Mouse (Mus musculus): ENCODE measurements around the gene Cat. TPM values are rescaled to one million over a fixed set of nuclear protein-coding genes. Genes with fewer than 3 reads are reported as not detected.
A peak's percentile ranks its signal among the peaks of the same experiment; 100 is the strongest.

Gene Cat
- polyA plus RNA-seq, 1 experiment from 2014 or later: 73.1 TPM

- 95% methylated on average over 7 of the region's 7 CpGs for WGBS
- Histone ChIP-seq H3K27ac (no peak overlapping the region), H3K4me3 (no peak overlapping the region), H3K27me3 (no peaks in the 10 kb centered on the region), H3K4me2 (no peak overlapping the region), H3K36me3 (peaks cover 57% of the 10 kb centered on the region), H3K9ac (no peak overlapping the region), H3K9me3 (no peaks in the 10 kb centered on the region), H3K4me1 (no peaks in the 10 kb centered on the region)
- ATAC-seq (ENCODE audit: insufficient number of reproducible peaks, low FRiP score, low TSS enrichment, low read depth): no peak
Measured at GRCm38 (mm10) chr2:103455748-103456147, 29.2 kb downstream of the Cat start.

DNA sequence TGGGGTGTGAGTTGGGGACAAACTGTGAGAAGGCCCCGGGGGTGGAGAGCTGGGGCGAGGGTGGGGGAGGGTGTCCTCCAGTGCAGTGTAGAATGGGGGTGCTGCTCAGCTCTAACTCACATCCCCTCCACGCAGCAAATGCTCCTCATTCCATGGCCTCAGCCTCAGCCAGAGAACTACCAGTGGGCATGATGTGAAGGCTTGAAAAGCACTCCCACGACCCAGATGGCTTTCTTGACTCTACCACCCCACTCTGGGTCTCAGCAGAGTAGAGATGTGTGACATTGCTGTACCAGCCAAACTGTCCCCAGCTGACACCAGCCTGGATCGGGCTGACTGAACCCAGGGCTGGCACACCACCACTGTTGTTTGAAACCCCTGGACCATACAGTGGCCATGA lies 32.4 kb downstream of the Cat start:
- Histone ChIP-seq H3K9me3 (no peaks in the 10 kb centered on the region), H3K9ac (no peak overlapping the region), H3K27me3 (no peaks in the 10 kb centered on the region), H3K27ac (no peak overlapping the region), H3K4me1 (no peaks in the 10 kb centered on the region), H3K36me3 (peaks cover 36% of the 10 kb centered on the region), H3K4me2 (no peak overlapping the region), H3K4me3 (no peak overlapping the region)
- ATAC-seq (ENCODE audit: insufficient number of reproducible peaks, low FRiP score, low TSS enrichment, low read depth): no peak
- WGBS: 82% methylated on average over 5 of the region's 5 CpGs

GRCm38 (mm10) chr2:103450267-103450666 lies 34.7 kb downstream of the Cat start:
- H3K9ac ChIP-seq: no peak overlapping the region
- H3K36me3 ChIP-seq: peaks cover 24% of the 10 kb centered on the region
- no peak overlapping the region for H3K4me3 ChIP-seq
- no peak overlapping the region for H3K4me2 ChIP-seq
- H3K9me3 ChIP-seq: no peaks in the 10 kb centered on the region
- 81% methylated on average over 8 of the region's 8 CpGs for WGBS
- ATAC-seq (ENCODE audit: insufficient number of reproducible peaks, low FRiP score, low TSS enrichment, low read depth): no peak
- H3K27me3 ChIP-seq: no peaks in the 10 kb centered on the region
- H3K27ac ChIP-seq: no peak overlapping the region
- no peaks in the 10 kb centered on the region for H3K4me1 ChIP-seq

- Histone ChIP-seq H3K9ac (no peak overlapping the region), H3K4me1 (no peaks in the 10 kb centered on the region), H3K4me3 (no peak overlapping the region), H3K4me2 (no peak overlapping the region), H3K27ac (no peak overlapping the region), H3K9me3 (no peaks in the 10 kb centered on the region), H3K36me3 (peaks cover 19% of the 10 kb centered on the region), H3K27me3 (no peaks in the 10 kb centered on the region)
- ATAC-seq (ENCODE audit: insufficient number of reproducible peaks, low FRiP score, low TSS enrichment, low read depth): no peak
- 69% methylated on average over 7 of the region's 7 CpGs for WGBS
Measured at GRCm38 (mm10) chr2:103449813-103450212, 35.1 kb downstream of the Cat start.

- Histone ChIP-seq H3K9me3 (no peaks in the 10 kb centered on the region), H3K36me3 (peaks cover 15% of the 10 kb centered on the region), H3K4me3 (no peak overlapping the region), H3K4me1 (no peaks in the 10 kb centered on the region), H3K27ac (no peak overlapping the region), H3K27me3 (no peaks in the 10 kb centered on the region), H3K4me2 (no peak overlapping the region), H3K9ac (no peak overlapping the region)
- ATAC-seq (ENCODE audit: insufficient number of reproducible peaks, low FRiP score, low TSS enrichment, low read depth): no peak
- WGBS: 46% methylated on average over 14 of the region's 14 CpGs
Measured at GRCm38 (mm10) chr2:103448947-103449560, 35.9 kb downstream of the Cat start.

GRCm38 (mm10) chr2:103446326-103446725 lies 38.6 kb downstream of the Cat start:
- H3K9ac ChIP-seq: no peak overlapping the region
- no peaks in the 10 kb centered on the region for H3K9me3 ChIP-seq
- no peaks in the 10 kb centered on the region for H3K27me3 ChIP-seq
- H3K36me3 ChIP-seq: no peaks in the 10 kb centered on the region
- H3K27ac ChIP-seq: no peak overlapping the region
- H3K4me2 ChIP-seq: no peak overlapping the region
- no peak overlapping the region for H3K4me3 ChIP-seq
- no peak for ATAC-seq (ENCODE audit: insufficient number of reproducible peaks, low FRiP score, low TSS enrichment, low read depth)
- 80% methylated on average over 6 of the region's 6 CpGs for WGBS
- H3K4me1 ChIP-seq: no peaks in the 10 kb centered on the region

DNA sequence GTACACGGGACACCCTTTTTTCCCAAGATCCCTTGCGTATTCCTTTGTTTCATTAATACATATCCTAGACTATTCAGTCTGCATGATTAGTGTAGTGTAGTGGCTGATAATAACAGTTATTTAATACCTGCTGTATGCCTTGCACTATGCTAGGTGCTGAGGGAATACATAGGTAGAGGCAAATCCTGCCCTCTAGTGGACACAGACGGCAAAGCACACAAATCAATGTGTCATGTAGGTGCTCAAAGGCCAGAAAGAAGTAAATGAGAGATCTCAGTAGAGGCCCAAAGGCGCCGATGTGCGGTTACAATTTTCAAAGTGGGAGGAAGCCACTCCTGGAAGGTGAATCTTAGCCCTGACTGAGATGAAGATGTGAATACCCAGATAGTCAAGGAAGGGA lies 39.2 kb downstream of the Cat start:
- H3K4me1 ChIP-seq: no peaks in the 10 kb centered on the region
- WGBS: 66% methylated on average over 6 of the region's 6 CpGs

GRCm38 (mm10) chr2:103439710-103440109 lies 45.2 kb downstream of the Cat start:
- Histone ChIP-seq H3K4me3 (peak overlapping the region; percentile 19), H3K9me3 (no peaks in the 10 kb centered on the region), H3K9ac (no peak overlapping the region), H3K4me2 (peak overlapping the region; percentile 41), H3K4me1 (peaks cover 13% of the 10 kb centered on the region), H3K36me3 (no peaks in the 10 kb centered on the region), H3K27me3 (no peaks in the 10 kb centered on the region), H3K27ac (no peak overlapping the region)
- WGBS: 6% methylated on average over 12 of the region's 12 CpGs
- no peak for ATAC-seq (ENCODE audit: insufficient number of reproducible peaks, low FRiP score, low TSS enrichment, low read depth)

More for the DNA sequence above, 39.2 kb downstream of the Cat start:
- Histone ChIP-seq H3K9me3 (no peaks in the 10 kb centered on the region), H3K4me3 (no peak overlapping the region), H3K36me3 (no peaks in the 10 kb centered on the region), H3K27ac (no peak overlapping the region), H3K9ac (no peak overlapping the region), H3K4me2 (no peak overlapping the region), H3K27me3 (no peaks in the 10 kb centered on the region)
- ATAC-seq (ENCODE audit: insufficient number of reproducible peaks, low FRiP score, low TSS enrichment, low read depth): no peak

DNA sequence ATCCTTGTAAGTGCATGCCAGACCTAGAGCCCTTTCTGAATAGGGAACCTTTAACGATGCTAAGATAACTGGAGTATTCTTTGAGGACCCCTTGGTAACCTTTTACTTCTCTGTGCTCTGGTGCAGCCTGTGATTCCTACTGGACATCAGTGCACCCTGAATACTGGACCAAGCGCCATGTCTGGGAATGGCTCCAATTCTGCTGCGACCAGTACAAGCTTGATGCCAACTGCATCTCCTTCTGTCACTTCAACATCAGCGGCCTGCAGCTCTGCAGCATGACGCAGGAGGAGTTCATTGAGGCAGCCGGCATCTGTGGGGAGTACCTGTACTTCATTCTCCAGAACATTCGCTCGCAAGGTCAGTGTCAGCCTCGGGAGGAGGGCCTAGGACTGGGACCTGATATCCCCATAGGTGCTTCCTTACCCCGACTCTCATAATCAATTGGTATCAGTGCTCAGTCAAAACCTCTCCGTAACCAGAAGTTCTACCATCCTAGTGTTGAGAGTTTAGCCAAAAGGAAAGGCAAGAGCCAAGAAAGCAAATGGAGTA lies 45.8 kb downstream of the Cat start:
- Histone ChIP-seq H3K4me2 (no peak overlapping the region), H3K36me3 (no peaks in the 10 kb centered on the region)
- WGBS: 89% methylated on average over 11 of the region's 11 CpGs

GRCm38 (mm10) chr2:103436534-103436933 lies 48.4 kb downstream of the Cat start:
- no peaks in the 10 kb centered on the region for H3K27me3 ChIP-seq
- H3K36me3 ChIP-seq: no peaks in the 10 kb centered on the region
- H3K9ac ChIP-seq: no peak overlapping the region
- H3K9me3 ChIP-seq: no peaks in the 10 kb centered on the region
- H3K4me1 ChIP-seq: peaks cover 13% of the 10 kb centered on the region
- 38% methylated on average over 5 of the region's 5 CpGs for WGBS
- H3K27ac ChIP-seq: peak overlapping the region; percentile 68
- H3K4me3 ChIP-seq: no peak overlapping the region
- no peak overlapping the region for H3K4me2 ChIP-seq
- ATAC-seq (ENCODE audit: insufficient number of reproducible peaks, low FRiP score, low TSS enrichment, low read depth): peak; percentile 64; the same call in 1 of the 2 replicates

More for the DNA sequence above, 45.8 kb downstream of the Cat start:
- Histone ChIP-seq H3K9ac (no peak overlapping the region), H3K27ac (no peak overlapping the region), H3K4me1 (peaks cover 13% of the 10 kb centered on the region), H3K27me3 (no peaks in the 10 kb centered on the region), H3K9me3 (no peaks in the 10 kb centered on the region), H3K4me3 (no peak overlapping the region)
- ATAC-seq (ENCODE audit: insufficient number of reproducible peaks, low FRiP score, low TSS enrichment, low read depth): no peak

DNA sequence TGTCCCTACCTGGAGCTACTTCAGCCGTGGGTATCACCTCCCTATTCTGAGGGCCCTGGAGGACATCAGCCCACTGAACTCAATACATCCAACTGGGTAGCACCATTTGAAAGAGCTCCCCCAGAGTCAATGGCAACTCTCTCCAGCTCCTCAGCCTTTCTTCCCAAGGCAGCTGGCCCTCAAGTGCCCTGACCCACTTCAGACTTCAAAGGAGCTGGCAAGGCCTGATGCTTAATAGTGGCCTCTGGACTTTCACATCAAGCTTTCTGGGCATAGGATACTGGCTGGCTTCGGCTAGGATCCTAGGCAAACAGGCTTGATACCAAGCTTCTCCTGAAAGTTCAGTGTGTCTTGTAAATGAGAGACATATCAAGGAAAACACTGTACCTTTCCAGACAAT lies 49.9 kb downstream of the Cat start:
- H3K9ac ChIP-seq: no peak overlapping the region
- H3K27ac ChIP-seq: no peak overlapping the region
- H3K4me3 ChIP-seq: no peak overlapping the region
- WGBS: 67% methylated on average over 2 of the region's 2 CpGs
- no peak for ATAC-seq (ENCODE audit: insufficient number of reproducible peaks, low FRiP score, low TSS enrichment, low read depth)
- peaks cover 13% of the 10 kb centered on the region for H3K4me1 ChIP-seq
- H3K36me3 ChIP-seq: no peaks in the 10 kb centered on the region
- H3K27me3 ChIP-seq: no peaks in the 10 kb centered on the region
- no peak overlapping the region for H3K4me2 ChIP-seq
- no peaks in the 10 kb centered on the region for H3K9me3 ChIP-seq

DNA sequence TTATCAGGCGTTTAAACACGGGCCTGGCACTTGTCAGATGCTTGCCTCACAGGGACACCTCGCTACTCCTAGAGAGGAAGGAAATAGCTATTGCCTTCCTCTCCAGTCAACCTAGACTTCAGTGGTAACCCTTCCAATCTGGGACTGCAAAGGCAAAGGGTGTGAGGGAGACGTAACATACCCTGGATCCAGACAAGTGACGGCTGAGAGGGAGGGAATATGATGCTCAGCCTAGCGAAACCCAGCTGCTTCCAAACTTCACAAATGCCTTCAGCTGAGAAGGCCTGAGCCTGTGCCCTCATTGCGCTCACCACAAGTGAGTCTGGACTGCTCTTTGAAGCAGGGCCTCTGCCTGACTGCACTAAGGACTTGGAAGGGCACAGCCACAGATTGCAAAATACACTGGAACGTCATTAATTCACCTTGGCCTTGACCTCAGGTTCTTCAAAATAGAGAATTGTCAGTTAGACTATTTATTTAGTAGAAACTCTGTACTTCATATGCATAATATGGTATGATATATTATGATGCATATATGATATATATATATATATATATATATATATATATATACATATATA lies 52.2 kb downstream of the Cat start:
- ATAC-seq (ENCODE audit: insufficient number of reproducible peaks, low FRiP score, low TSS enrichment, low read depth): no peak
- peaks cover 13% of the 10 kb centered on the region for H3K4me1 ChIP-seq
- H3K27ac ChIP-seq: no peak overlapping the region

More for the DNA sequence above, 52.2 kb downstream of the Cat start:
- H3K36me3 ChIP-seq: no peaks in the 10 kb centered on the region
- no peak overlapping the region for H3K9ac ChIP-seq
- H3K4me2 ChIP-seq: no peak overlapping the region
- no peaks in the 10 kb centered on the region for H3K27me3 ChIP-seq
- H3K9me3 ChIP-seq: no peaks in the 10 kb centered on the region
- H3K4me3 ChIP-seq: no peak overlapping the region
- WGBS: 54% methylated on average over 8 of the region's 8 CpGs

Data from limb, embryonic 15.5 days (tissue).